Mouse (Mus musculus) heart, embryonic 11.5 days (tissue): ENCODE results near the gene Sv2c. TPM values are rescaled to one million over a fixed set of nuclear protein-coding genes. Genes with fewer than 3 reads are reported as not detected.

Experiments used
- ATAC-seq: fragments of 200-750 bp; cut with Nextera tagmentation; replicated peaks from 2 replicates; pipeline ENCODE4 v1.8.0; 2017; ENCODE audit warnings: moderate library complexity; ENCODE audit not compliant: insufficient number of reproducible peaks, low FRiP score, low TSS enrichment
- H3K27ac ChIP-seq: fragments of 300-500 bp; sonication (generic); 2 replicates; pipeline ENCODE4 v1.5.1; 2014; ENCODE audit warnings: mild to moderate bottlenecking, low read depth, low read length
- H3K27me3 ChIP-seq: fragments of 300-500 bp; sonication (generic); 2 replicates; pipeline ENCODE4 v1.6.1; 2014; ENCODE audit warnings: mild to moderate bottlenecking, low read length, mixed read lengths; ENCODE audit not compliant: control insufficient read depth, insufficient read depth
- H3K36me3 ChIP-seq: fragments of 300-500 bp; sonication (generic); 2 replicates; pipeline ENCODE4 v1.6.1; 2014; ENCODE audit warnings: mild to moderate bottlenecking, low read length, moderate library complexity, mixed read lengths; ENCODE audit not compliant: control insufficient read depth, insufficient read depth
- H3K4me1 ChIP-seq: fragments of 300-500 bp; sonication (generic); 2 replicates; pipeline ENCODE4 v1.6.1; 2014; ENCODE audit warnings: low read length; ENCODE audit not compliant: control insufficient read depth, insufficient read depth
- H3K4me2 ChIP-seq: fragments of 300-500 bp; sonication (generic); 2 replicates; pipeline ENCODE4 v1.6.1; 2014; ENCODE audit warnings: mild to moderate bottlenecking, moderate library complexity
- H3K4me3 ChIP-seq: fragments of 300-500 bp; sonication (generic); 2 replicates; pipeline ENCODE4 v1.5.1; 2014; ENCODE audit warnings: low read depth, low read length
- H3K9ac ChIP-seq: fragments of 300-500 bp; sonication (generic); 2 replicates; pipeline ENCODE4 v1.6.1; 2014; ENCODE audit warnings: mild to moderate bottlenecking, low read depth, low read length, moderate library complexity
- H3K9me3 ChIP-seq: fragments of 300-500 bp; sonication (generic); replicated peaks from 2 replicates; pipeline ENCODE4 v1.6.1; 2016; ENCODE audit warnings: low read length; ENCODE audit not compliant: control insufficient read depth
- WGBS: fragments of 180-500 bp; shearing (Covaris S2); extraction: QIAGEN DNeasy Blood & Tissue Kit; methylation state at CpG from one replicate; pipeline ENCODE4 v1.1.7; 2014; ENCODE audit not compliant: insufficient replicate concordance; 5-methylcytosine and 5-hydroxymethylcytosine counted together
- polyA plus RNA-seq: library from polyadenylated mRNA; unstranded; fragments of >200 nt; fragmentation: Nextera tagmentation; extraction: Ambion mirVana; gene quantifications from 2 replicates; pipeline ENCODE4 v1.2.1, GENCODE M21; 2014

Gene Sv2c
- polyA plus RNA-seq, 1 experiment from 2014 or later: 0.69 TPM

- 38% methylated on average over 2 of the region's 2 CpGs for WGBS
- Histone ChIP-seq H3K27me3 (no peaks in the 10 kb centered on the region), H3K27ac (no peak overlapping the region), H3K36me3 (no peaks in the 10 kb centered on the region), H3K4me2 (no peak overlapping the region), H3K4me1 (no peaks in the 10 kb centered on the region), H3K4me3 (no peak overlapping the region), H3K9me3 (no peaks in the 10 kb centered on the region), H3K9ac (no peak overlapping the region)
- no peak for ATAC-seq
Observed at GRCm38 (mm10) chr13:95942587-95942986, 189.8 kb downstream of the Sv2c start.

GRCm38 (mm10) chr13:95941861-95942260 lies 190.5 kb downstream of the Sv2c start:
- H3K9ac ChIP-seq: no peak overlapping the region
- no peaks in the 10 kb centered on the region for H3K4me1 ChIP-seq
- ATAC-seq: no peak
- no peaks in the 10 kb centered on the region for H3K27me3 ChIP-seq
- no peaks in the 10 kb centered on the region for H3K9me3 ChIP-seq
- H3K4me2 ChIP-seq: no peak overlapping the region
- H3K36me3 ChIP-seq: no peaks in the 10 kb centered on the region
- H3K27ac ChIP-seq: no peak overlapping the region
- H3K4me3 ChIP-seq: no peak overlapping the region
- WGBS: 76% methylated on average over 4 of the region's 4 CpGs

GRCm38 (mm10) chr13:95940811-95941210 lies 191.6 kb downstream of the Sv2c start:
- ATAC-seq: no peak
- H3K4me1 ChIP-seq: no peaks in the 10 kb centered on the region
- H3K27me3 ChIP-seq: no peaks in the 10 kb centered on the region
- H3K9me3 ChIP-seq: no peaks in the 10 kb centered on the region
- WGBS: 72% methylated on average over 5 of the region's 5 CpGs
- no peaks in the 10 kb centered on the region for H3K36me3 ChIP-seq
- no peak overlapping the region for H3K4me2 ChIP-seq
- H3K27ac ChIP-seq: no peak overlapping the region
- H3K9ac ChIP-seq: no peak overlapping the region
- H3K4me3 ChIP-seq: no peak overlapping the region

GRCm38 (mm10) chr13:95924201-95924621 lies 208.2 kb downstream of the Sv2c start:
- Histone ChIP-seq H3K9me3 (peaks cover 3% of the 10 kb centered on the region; the same call in 1 of the 2 replicates), H3K4me2 (no peak overlapping the region), H3K27me3 (no peaks in the 10 kb centered on the region), H3K9ac (no peak overlapping the region), H3K4me1 (no peaks in the 10 kb centered on the region), H3K4me3 (no peak overlapping the region), H3K36me3 (no peaks in the 10 kb centered on the region), H3K27ac (no peak overlapping the region)
- 72% methylated on average over 2 of the region's 2 CpGs for WGBS
- no peak for ATAC-seq

- no peak for ATAC-seq
- H3K4me1 ChIP-seq: no peaks in the 10 kb centered on the region
- no peak overlapping the region for H3K27ac ChIP-seq
- H3K9me3 ChIP-seq: peaks cover 3% of the 10 kb centered on the region; the same call in 1 of the 2 replicates
- 86% methylated on average over 4 of the region's 4 CpGs for WGBS
- H3K36me3 ChIP-seq: no peaks in the 10 kb centered on the region
- no peak overlapping the region for H3K4me3 ChIP-seq
- H3K9ac ChIP-seq: no peak overlapping the region
- H3K27me3 ChIP-seq: no peaks in the 10 kb centered on the region
- H3K4me2 ChIP-seq: no peak overlapping the region
Observed at GRCm38 (mm10) chr13:95922626-95923025, 209.8 kb downstream of the Sv2c start.

GRCm38 (mm10) chr13:95918624-95919284 lies 213.6 kb downstream of the Sv2c start:
- no peak for ATAC-seq
- peaks cover 3% of the 10 kb centered on the region; the same call in 1 of the 2 replicates for H3K9me3 ChIP-seq
- no peak overlapping the region for H3K4me3 ChIP-seq
- no peak overlapping the region for H3K27ac ChIP-seq
- H3K9ac ChIP-seq: no peak overlapping the region
- no peak overlapping the region for H3K4me2 ChIP-seq
- H3K4me1 ChIP-seq: no peaks in the 10 kb centered on the region
- H3K36me3 ChIP-seq: no peaks in the 10 kb centered on the region
- H3K27me3 ChIP-seq: no peaks in the 10 kb centered on the region
- WGBS: 87% methylated on average over 9 of the region's 9 CpGs

GRCm38 (mm10) chr13:95913046-95913406 lies 219.4 kb downstream of the Sv2c start:
- WGBS: 71% methylated on average over 2 of the region's 2 CpGs
- no peaks in the 10 kb centered on the region for H3K9me3 ChIP-seq

GRCm38 (mm10) chr13:95912157-95913045 lies 220.0 kb downstream of the Sv2c start:
- Histone ChIP-seq H3K4me3 (no peak overlapping the region), H3K4me1 (no peaks in the 10 kb centered on the region), H3K27ac (no peak overlapping the region), H3K27me3 (no peaks in the 10 kb centered on the region), H3K9ac (no peak overlapping the region), H3K36me3 (no peaks in the 10 kb centered on the region), H3K4me2 (no peak overlapping the region), H3K9me3 (no peaks in the 10 kb centered on the region)
- ATAC-seq: no peak
- 79% methylated on average over 11 of the region's 11 CpGs for WGBS

More at GRCm38 (mm10) chr13:95913046-95913406, 219.4 kb downstream of the Sv2c start:
- H3K9ac ChIP-seq: no peak overlapping the region
- no peak for ATAC-seq
- H3K4me3 ChIP-seq: no peak overlapping the region
- H3K4me1 ChIP-seq: no peaks in the 10 kb centered on the region
- no peaks in the 10 kb centered on the region for H3K36me3 ChIP-seq
- H3K4me2 ChIP-seq: no peak overlapping the region
- no peak overlapping the region for H3K27ac ChIP-seq
- no peaks in the 10 kb centered on the region for H3K27me3 ChIP-seq
